Mouse (Mus musculus) thymus, postnatal 0 days (tissue): ENCODE measurements around the gene Ndufv3. TPM values are rescaled to one million over a fixed set of nuclear protein-coding genes. Genes with fewer than 3 reads are reported as not detected.
"Not testable (repeated sequence)": the region's sequence is repeated elsewhere in the genome, so short reads cannot be mapped to it uniquely, and the experiment has no call there.

Experiments used
- DNase-seq: peaks from one replicate; pipeline ENCODE4 v3.0.0-alpha.2; 2015; ENCODE audit warnings: low spot score
- polyA plus RNA-seq: library from polyadenylated mRNA; unstranded; fragments of >200 nt; fragmentation: Nextera tagmentation; extraction: Ambion mirVana; gene quantifications from 2 replicates; pipeline ENCODE4 v1.2.1, GENCODE M21; 2015

Gene Ndufv3
- polyA plus RNA-seq, 1 experiment from 2014 or later, result 425 TPM

- DNase-seq, result peak; percentile 94
Measured at GRCm38 (mm10) chr17:31511792-31512495, 8.0 kb upstream of the Ndufv3 start.

GRCm38 (mm10) chr17:31512593-31512992 is 7.3 kb upstream of the Ndufv3 start:
- DNase-seq, result no peak

- DNase-seq, result no peak
Measured at GRCm38 (mm10) chr17:31514696-31515095, 5.2 kb upstream of the Ndufv3 start.

- DNase-seq, result no peak
Measured at GRCm38 (mm10) chr17:31519344-31519945, 470 bp upstream of the Ndufv3 start.

GRCm38 (mm10) chr17:31520895-31521294 is 980 bp downstream of the Ndufv3 start:
- DNase-seq, result peak; percentile 14

- DNase-seq, result no peak
Measured at GRCm38 (mm10) chr17:31521948-31522347, 2.0 kb downstream of the Ndufv3 start.

GRCm38 (mm10) chr17:31525114-31525513 is 5.2 kb downstream of the Ndufv3 start:
- DNase-seq, result no peak

GRCm38 (mm10) chr17:31525816-31526215 is 5.9 kb downstream of the Ndufv3 start:
- no peak for DNase-seq

- DNase-seq, result no peak
Measured at GRCm38 (mm10) chr17:31529314-31529713, 9.4 kb downstream of the Ndufv3 start.

- DNase-seq, result no peak
Measured at GRCm38 (mm10) chr17:31531441-31532158, 11.7 kb downstream of the Ndufv3 start.

GRCm38 (mm10) chr17:31532331-31532730 is 12.4 kb downstream of the Ndufv3 start:
- DNase-seq, result not testable (repeated sequence)

- no peak for DNase-seq
Measured at GRCm38 (mm10) chr17:31535358-31535757, 15.4 kb downstream of the Ndufv3 start.

- DNase-seq, result no peak
Measured at GRCm38 (mm10) chr17:31535871-31536629, 16.1 kb downstream of the Ndufv3 start.

- DNase-seq, result no peak
Measured at GRCm38 (mm10) chr17:31540101-31540500, 20.2 kb downstream of the Ndufv3 start.

- DNase-seq, result no peak
Measured at GRCm38 (mm10) chr17:31540809-31541459, 21.0 kb downstream of the Ndufv3 start.

- no peak for DNase-seq
Measured at GRCm38 (mm10) chr17:31541460-31541831, 21.5 kb downstream of the Ndufv3 start.

GRCm38 (mm10) chr17:31543574-31543973 is 23.7 kb downstream of the Ndufv3 start:
- DNase-seq, result no peak

GRCm38 (mm10) chr17:31546444-31547196 is 26.7 kb downstream of the Ndufv3 start:
- DNase-seq, result no peak

GRCm38 (mm10) chr17:31547974-31548373 is 28.1 kb downstream of the Ndufv3 start:
- DNase-seq, result no peak

- no peak for DNase-seq
Measured at GRCm38 (mm10) chr17:31549389-31549788, 29.5 kb downstream of the Ndufv3 start.
